Mouse (Mus musculus): ENCODE results near the gene Fam234a.

- TF ChIP-seq CTCF (IDR thresholded peaks at IDR 0.05; ENCODE audit: borderline replicate concordance, insufficient read depth, low read length) (no peak), POLR2A (IDR thresholded peaks at IDR 0.05; ENCODE audit: low read depth, low read length) (no peak)
These were observed 42.0 kb downstream of the Fam234a start for GRCm38 (mm10) chr17:26201998-26202397.
